Mouse (Mus musculus) adrenal gland, adult 18-20 months (tissue): ENCODE measurements around the gene Ly6g6e. TPM values are rescaled to one million over a fixed set of nuclear protein-coding genes. Genes with fewer than 3 reads are reported as not detected.

Source experiments
- DNase-seq, 2 experiments: peaks; one replicate each; pipeline ENCODE4 v3.0.0; 2021 to 2022; ENCODE audit warnings: low spot score in 2 of 2
- total RNA-seq, 2 experiments: library from RNA; stranded (reverse); gene quantifications; 1 replicate in 1 of 2; 2 replicates in 1 of 2; pipeline ENCODE4 v1.2.3; 2021

The Ly6g6e gene
- total RNA-seq, 2 experiments from 2014 or later, result not detected

DNA sequence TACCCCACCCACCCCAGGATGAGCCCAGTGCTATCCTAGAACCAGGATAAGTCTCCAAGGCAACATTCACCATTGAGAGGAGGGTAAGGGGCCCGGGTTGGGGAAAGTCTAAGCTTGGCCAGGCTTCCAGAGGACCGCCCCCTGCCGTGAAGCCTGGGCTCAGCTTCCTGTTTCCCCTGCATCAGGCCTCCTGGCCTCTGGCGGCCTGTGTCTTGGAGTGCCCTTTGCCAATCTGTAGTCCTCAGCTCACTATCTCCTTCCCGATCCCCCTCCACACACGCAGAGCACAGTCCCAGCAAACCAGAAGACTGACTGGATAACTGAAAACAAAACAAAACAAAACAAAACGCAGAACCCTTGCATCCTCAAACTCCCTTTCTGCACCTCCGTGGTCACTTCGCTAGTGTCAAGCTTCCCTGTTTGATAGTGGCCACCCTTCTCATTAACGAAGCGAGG, 27.1 kb upstream of the Ly6g6e start, which contains the start of gene Clic1:
TSS of gene Clic1 (plus strand) at position 406 of the 456 bp plus-strand sequence.
- peak in 1 of 2 experiments; percentile 50 for DNase-seq

GRCm38 (mm10) chr17:35050126-35050750, 26.5 kb upstream of the Ly6g6e start:
- peak; percentile 68 to 72 for DNase-seq

GRCm38 (mm10) chr17:35051156-35052086, 25.3 kb upstream of the Ly6g6e start:
- peak; percentile 50 to 63 for DNase-seq

- DNase-seq, result no peak
Measured at GRCm38 (mm10) chr17:35052271-35052798, 24.4 kb upstream of the Ly6g6e start.

DNA sequence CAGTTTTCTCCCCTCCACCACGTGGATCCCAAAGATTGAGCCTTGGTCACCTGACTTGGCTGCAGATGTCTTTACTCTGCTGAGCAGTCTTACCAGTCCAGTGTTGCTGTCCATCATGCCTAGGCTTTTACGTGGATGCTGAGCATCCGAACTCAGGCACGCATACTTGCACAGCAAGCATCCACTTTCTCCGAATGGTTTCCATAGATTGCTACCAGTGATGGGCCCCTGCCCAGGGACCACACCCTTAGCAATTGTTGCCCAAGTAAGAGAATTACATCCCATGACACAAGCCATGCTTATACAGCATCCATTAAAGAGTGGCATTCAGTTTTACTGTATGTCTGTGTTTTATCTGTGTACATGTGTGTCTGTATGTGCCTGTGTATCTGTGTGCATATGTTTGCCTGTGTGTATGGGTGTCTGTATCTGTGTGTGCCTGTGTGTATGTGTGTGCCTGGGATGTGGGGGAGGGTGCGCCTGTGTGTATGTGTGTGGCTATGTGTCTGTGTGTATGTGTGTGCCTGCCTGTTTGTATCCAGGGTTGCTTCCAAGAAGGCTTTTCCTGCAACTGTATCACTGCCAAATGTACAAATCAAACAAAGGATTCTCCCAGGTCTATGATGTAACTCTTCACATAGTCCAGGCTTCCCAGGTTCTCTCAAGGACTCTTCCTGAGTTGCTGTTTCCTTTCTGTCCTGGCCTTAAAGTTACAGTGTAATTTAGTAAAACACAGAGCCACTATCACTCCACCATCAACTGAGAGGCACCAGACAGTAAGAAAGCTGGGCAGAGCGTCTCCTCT, 20.8 kb upstream of the Ly6g6e start:
- DNase-seq, result no peak

DNA sequence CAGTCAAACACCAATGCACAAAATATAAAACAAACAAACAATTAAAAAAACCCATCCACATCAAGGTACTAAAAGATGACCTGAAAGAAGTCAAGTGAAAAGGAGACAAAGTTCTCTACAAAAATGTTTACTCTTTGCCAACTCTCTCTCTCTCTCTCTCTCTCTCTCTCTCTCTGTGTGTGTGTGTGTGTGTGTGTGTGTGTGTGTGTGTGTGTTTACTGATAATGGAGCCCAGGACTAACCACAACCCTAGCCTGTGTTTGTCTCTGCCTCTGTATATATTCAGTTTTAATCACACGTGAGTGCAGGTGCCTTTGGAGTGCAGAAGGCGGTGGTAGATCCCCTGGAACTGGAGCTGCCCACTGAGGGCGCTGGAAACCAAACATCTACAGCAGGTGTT, 19.6 kb upstream of the Ly6g6e start:
- DNase-seq, result no peak

DNA sequence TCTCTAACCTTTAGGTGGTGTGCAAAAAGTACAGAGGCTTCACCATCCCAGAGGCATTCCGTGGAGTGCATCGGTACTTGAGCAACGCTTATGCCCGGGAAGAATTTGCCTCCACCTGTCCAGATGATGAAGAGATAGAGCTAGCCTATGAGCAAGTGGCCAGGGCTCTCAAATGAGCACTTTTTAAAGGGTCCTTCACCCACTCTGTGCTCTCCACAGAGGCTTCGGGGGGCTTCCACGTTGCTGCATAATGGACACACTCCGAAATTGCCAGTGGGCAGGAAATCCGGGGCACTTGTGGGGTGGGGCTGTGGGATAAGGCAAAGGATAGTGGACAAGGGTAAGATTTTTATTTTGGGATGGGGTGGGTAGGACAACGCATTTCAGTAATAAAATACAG, 18.4 kb upstream of the Ly6g6e start:
- no peak for DNase-seq

DNA sequence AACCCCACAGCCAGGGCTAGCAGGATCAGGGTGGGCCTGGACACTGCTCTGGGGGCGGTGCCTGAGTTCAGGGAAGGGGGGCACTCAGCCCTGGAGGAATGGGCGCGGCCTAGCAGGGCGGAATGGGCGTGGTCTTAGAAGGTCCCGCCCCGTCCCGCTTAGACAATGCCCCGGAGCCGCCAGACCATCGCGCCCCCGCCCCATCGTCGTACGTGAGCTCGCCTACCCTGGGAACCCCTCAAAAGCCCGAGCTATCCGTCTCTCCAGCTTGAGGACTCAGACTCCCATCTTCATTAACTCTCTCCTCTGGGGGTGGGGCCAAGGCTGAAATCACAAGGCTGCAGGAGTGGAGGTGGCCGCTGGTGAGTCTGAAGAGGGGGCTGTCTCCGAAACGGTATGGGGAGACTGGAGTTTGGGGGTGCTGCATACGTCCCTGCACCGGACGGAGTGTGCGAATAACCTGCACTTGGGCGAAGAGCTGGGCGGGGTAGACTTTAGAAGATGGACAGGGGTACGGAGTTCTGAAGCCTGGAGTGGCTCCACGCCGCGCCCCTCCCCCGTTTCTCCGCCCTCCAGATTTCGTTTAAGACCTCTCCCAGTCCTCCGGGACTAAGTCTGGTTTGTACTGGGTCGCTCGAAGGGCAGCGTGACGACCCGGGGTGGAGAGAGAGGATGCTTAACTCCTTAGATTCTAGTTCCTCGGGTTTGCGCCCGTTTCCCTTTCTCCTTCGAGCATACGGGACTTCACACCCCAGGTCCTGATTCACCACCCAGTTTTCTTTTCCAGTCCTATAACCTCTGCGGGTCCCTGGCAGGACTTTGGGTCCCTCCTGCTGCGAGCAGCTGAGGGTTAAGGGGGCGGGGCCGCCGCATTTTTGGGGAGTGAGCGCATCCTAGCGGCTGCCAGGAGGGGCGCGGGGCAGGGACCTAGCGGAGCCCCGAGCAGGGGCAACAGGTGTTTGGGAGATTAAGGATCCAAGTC, 17.5 kb upstream of the Ly6g6e start, which contains the start of gene Ddah2:
TSS of gene Ddah2 (plus strand) at position 125 of the 982 bp plus-strand sequence.
- DNase-seq, result peak; percentile 80 to 84

GRCm38 (mm10) chr17:35060071-35060470, 16.6 kb upstream of the Ly6g6e start:
- DNase-seq, result no peak

GRCm38 (mm10) chr17:35060737-35061297, 15.9 kb upstream of the Ly6g6e start:
- DNase-seq, result no peak

GRCm38 (mm10) chr17:35061299-35061698, 15.4 kb upstream of the Ly6g6e start:
- DNase-seq, result no peak

DNA sequence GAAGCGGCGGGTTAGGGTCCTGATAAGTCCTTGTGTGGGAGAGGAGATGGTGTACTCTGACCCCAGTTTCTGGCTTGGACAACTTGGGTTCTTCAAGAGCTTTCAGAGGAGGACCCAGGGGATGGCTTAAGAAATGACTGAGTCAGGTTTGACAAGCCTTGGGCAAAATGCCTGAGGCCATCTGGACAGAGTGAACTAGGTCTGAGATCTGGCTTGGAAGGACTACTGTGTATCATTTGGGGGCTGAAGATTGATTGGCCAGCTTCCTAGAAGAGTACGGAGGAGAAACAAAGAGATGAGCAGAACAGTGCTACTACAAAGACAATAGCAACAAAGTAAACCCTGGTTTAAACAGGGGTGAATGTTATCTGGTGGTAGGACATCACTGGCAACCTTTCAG, 13.2 kb upstream of the Ly6g6e start:
- no peak for DNase-seq

DNA sequence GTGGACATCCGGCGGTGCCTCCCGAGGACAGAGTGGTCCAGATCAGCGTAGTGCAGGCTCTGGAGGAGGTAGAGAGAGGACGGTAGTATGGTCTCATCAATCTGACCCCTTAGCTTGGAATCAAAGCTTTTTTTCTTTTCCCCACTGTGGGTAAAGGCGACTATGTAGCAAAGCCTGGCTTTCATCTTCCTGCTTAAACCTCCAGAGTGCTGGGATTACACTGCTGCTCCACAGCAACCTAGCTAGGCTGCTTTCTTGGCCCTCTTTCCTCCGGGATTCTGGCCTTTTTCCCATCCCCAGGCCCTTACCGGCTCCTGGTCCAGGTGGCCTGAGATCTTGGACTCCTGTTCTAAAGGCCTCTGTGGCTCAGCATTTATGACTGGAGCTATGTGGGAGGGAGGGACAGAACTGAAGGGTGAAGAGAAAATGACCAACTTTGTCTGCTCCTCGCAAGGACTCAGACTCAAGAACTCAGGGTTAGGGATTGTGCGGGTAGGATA, 12.3 kb upstream of the Ly6g6e start:
- no peak for DNase-seq

GRCm38 (mm10) chr17:35064951-35065947, 11.5 kb upstream of the Ly6g6e start, which contains the start of gene Ly6g6c:
TSS of gene Ly6g6c (plus strand) at chr17:35065388.
- DNase-seq, result no peak

GRCm38 (mm10) chr17:35066084-35066483, 10.6 kb upstream of the Ly6g6e start, which contains the start of gene Mpig6b:
TSS of gene Mpig6b (minus strand) at chr17:35066184.
- DNase-seq, result no peak

DNA sequence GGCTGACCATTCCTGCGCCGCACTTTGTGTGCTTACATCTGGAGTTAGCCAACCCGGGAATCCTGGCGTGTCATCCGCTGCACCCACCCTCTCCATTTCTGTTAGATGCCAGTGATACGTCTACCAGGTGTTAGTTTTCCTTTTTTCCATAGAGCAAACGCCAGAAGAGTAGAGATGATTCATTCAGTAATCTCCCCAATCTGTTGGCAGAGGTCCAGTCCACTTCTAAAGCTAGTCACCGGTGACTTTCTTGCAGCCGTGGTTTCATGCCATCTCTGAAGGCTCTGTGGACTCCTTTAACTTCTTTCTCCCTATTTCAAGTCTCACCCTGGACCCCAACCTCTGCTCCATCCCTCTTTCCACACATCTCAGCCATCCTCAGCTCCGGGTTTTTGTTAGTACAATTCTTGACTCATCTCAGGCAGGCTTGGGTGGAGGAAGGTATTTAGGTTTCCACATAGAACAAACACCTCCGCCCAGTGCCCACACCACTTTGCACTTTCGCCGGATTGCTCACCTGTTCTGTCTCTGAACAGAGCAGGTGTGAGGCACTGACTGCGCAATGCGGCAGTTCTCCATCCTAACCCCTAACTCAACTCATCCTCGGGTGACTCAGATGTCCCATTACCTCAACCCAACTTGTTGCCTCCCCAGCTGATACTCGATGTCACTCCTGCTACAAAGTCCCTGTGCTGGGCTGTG, 8.3 kb upstream of the Ly6g6e start:
- no peak for DNase-seq
